Mouse (Mus musculus) CD4-positive helper T cell, adult 2 months (primary cell): ENCODE results near the gene Ly86.
A peak's percentile ranks its signal among the peaks of the same experiment; 100 is the strongest.

Experiments used
- DNase-seq: peaks from one replicate; pipeline ENCODE4 v3.0.0-alpha.2; 2012; ENCODE audit warnings: low read depth, missing footprints, low spot score

Ly86 gene

DNA sequence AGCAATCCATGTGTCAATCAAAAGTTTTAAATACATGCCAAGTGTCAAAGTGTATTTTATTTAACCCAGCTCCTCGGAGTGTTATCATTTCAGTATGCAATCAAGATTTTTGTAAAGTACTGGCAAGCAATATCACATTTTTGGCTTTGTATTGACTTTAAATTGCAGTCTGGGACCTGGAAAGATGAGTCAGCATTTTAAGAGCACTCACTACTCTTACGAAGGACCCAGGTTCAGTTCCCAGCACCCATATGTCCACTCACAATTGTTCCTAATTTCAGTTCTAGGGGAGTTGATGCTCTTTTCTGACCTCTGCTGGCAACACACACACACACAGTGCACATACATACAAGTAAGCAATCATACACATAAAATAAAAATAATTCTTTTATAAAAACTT is 86.7 kb downstream of the Ly86 start:
- no peak for DNase-seq

DNA sequence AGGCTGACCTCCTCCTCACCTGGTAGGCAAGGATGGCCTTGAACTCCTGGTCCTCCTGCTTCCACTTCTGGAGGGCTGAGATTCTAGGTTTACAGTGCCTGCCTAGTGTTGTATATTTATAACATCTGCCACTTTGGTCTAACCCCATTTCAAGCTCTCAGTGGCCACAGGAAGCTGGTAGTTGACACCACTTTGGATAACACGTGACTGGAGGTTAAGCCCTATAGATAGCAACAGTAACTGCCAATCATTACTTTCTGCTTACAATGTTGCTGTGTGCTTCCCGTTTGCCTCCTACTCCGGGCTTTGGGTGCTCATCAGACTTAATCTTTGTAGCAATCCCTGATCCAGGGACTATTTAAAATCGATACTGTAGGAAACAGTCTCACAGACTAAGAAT is 87.6 kb downstream of the Ly86 start:
- DNase-seq = no peak

DNA sequence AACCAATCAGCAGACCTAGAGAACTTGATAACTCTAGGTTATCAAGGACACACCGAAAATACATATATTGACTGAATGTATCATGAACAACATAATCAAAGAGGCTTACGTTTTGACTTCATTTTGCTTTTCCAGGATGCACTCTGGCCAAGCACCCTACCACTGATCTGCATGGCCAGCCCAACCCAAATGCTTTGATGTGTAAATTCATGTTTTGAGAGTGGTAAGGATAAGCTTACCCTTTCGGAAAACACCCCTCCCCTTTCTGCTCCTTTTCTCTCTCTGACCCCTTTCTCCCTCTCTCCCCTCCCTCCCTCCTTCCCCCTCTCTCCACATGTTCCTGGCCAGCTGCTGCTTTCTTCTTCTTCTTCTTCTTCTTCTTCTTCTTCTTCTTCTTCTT is 88.1 kb downstream of the Ly86 start:
- no peak for DNase-seq

DNA sequence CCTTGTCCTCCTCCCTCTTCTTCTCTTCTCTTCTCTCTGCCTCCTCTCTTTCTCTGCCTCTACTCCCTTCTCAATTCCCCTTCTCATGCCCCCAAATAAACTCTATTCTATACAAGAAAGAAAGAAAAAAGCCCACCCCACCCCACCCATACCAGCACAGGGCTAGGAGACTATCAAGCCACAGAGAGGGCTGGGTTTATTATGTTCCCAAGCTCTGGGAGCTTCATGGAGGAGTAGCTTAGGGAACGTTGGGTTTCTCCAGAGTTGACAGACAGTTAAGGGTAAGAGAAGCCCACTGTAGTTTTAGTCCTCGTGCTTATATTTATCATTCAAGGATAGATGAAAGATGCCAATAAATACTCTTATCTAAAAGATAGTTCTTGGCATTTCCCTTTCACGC is 88.7 kb downstream of the Ly86 start:
- no peak for DNase-seq

DNA sequence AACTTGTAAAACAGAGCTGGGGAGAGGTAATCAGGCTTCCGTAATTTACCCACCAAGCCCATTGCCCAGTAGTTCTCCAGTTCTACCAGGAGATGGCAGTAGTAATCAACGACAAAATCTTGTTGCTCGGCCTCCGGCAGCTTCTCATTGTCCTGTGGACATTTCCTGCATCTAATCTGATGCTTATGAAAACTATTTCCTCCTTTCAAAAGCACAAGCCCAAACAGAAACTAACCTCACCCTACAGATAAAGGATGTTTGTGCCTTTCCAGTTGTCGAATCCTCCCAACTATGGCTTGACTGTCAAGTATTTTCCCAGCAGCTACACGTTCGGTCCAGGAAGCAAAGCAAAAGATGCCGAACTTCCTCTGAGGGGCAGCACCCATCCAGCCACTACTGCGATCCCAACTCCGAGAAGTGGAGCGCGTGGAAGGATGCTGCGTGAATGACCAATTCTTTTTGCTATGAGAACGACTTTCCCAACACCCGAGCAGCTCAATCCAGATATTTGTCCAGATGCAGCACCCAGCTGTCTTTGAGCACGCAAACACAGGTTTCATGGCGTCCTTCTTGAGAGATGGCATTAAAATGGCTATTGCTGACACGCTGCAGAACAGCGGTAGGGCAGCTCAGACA is 89.2 kb downstream of the Ly86 start:
- peak; percentile 81 for DNase-seq

DNA sequence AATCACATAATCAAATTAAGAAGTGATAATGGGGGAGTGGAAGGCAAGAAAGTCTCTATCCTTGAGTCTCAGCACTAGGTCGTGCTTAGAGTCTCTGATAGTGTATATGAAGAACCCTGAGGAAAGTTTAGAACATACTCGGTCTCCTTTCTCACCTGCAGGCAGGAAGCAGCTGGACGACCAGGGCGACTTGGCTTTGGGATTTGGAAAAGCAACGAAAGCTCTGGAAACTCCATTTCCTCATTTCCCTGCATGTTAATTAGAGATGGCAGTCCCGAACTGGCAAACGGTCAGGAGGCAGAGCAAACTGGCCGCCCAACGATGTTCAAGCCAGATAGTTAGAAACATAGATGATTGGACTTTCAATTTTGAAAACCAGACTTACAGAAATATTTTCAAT is 89.8 kb downstream of the Ly86 start:
- DNase-seq = no peak

DNA sequence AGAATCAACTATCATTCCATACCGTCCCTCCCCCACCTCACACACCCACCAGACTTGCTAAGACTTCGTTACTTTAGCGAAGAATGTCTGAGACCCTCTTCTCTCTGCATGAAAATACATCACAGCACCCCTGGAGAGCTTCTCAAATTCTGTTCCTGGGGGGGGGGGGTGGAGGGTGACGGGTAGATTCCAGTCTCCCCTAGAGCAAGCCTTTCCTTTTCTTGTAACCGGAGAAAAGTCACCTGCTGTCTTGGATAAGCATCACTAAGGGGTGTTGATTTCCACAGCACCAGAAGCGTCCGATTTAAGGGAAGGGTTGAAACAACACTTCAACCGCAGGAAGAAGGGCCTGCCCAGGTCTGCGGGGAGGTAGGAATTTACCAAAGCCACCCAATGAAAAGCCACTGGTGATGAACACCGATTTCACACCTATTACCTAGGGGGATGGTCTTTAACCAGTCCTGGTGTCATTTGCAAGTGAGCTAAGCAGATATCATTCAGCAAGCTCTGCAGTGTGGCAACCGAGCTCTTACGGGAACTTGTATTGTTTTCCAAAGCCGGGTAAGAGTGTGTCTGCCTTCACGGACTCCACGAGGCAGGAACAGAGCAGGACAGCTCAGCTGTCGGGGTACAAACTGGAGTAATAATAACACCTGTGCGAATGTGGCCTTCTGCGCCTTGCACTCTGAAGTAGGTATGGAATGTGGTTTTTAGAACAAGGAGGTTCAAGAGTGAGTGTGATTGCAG is 91.4 kb downstream of the Ly86 start:
- DNase-seq = no peak

DNA sequence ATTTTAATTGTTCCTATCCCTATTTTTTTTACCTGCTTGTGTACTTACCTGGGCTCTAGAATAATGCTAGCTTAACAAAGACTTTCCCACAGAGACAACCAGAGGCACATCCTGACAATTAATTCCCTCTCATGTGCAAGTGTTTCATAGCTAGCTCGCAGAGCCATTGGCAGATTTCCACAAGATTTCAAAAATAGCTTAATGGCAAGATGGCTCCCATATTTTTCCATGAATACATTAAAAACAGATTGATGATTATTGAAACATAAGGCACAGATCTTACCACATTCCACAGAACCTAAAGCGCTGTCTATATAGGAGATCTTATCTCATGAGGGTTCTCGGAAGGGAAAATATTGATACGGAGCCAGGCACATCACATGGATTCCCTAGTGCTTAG is 93.8 kb downstream of the Ly86 start:
- no peak for DNase-seq

DNA sequence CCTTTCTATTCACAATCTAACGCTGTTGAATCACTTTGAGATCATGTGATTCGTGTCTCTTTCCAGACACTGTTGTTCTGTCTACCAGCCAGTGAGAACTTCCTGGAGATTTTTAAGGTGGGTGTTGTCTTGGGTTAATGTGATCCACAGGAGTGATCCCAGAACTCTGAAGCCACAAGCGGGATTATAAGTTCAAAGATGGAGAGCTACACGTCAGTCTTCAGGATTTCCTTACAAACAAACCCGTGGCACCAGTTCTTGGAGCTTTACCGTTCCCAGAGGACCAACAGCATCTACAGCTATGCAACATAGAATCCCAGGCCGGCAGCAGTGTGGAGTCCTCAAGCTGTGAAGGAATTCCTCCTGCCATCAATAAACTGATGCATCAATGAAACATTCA is 94.5 kb downstream of the Ly86 start:
- no peak for DNase-seq

DNA sequence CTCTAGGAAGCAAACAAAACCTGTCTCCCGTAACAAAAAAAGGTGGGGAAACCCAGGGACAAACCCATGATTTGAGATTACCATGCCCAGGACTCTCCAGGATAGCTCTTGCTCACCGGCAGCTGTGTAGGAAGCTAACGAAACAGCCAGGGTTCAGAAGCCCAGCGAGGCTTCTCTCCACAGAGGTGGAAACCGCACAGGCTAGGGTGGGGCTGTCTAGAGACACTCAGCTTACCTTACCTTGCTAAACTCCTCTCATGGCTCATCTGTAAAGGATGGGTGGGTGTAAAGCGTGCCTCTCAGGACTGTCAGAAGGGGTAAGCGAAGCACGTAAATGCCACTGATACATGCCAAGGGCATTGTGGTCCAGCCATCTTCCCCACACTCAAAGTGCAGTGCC is 94.9 kb downstream of the Ly86 start:
- peak; percentile 13 for DNase-seq

DNA sequence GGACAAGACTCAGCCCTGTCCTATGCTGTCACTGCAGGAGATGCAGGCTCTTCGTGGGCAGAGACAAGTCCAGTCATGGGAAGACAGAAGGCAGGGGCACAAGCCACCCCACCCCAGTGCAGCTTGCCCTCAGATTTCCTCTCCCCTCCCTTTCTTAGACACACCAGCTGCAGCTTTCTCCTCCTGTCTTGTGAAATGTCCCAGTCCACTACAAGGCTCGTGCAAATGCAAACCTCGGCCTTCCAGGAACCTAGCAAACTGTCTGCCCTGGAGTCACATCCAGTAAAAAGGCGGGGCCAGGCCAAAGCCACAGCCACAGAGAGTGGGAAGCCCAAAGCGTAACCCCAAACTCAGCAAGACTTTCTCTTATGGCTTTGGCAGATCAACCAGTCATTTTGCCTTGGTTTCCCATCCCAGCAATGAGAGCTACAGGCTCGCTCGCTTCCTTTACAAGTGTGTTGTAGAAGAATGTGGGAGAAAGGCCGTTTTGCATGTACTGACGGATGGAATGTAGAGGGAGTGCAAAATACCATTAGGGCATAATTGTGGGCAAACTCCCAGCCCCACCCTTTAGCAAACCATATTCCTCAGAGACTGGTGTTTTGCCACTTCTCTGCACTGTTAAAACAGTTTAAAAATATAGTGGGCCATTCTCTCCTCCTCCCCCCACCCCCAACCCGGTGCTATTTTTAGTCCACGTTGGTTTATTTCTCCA is 95.7 kb downstream of the Ly86 start:
- no peak for DNase-seq

DNA sequence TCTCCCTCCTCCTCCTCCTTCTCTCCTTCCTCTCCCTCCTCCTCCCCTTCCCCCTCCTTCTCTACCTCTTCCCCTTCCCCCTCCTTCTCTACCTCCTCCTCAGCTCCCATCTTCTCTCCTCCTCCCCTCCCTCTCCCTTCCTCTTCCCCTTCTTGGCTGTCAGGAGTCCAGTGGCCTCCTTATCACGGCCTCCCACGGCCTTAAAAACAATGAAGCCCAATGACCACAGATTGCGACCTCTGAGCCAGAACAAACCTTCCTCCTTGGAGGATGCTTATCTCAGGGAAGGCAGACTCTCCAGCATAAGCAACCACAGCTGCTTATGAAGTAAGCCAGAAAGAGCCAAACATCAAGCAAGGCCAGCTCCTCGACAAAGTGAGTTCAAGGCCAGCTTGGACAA is 97.0 kb downstream of the Ly86 start:
- no peak for DNase-seq

DNA sequence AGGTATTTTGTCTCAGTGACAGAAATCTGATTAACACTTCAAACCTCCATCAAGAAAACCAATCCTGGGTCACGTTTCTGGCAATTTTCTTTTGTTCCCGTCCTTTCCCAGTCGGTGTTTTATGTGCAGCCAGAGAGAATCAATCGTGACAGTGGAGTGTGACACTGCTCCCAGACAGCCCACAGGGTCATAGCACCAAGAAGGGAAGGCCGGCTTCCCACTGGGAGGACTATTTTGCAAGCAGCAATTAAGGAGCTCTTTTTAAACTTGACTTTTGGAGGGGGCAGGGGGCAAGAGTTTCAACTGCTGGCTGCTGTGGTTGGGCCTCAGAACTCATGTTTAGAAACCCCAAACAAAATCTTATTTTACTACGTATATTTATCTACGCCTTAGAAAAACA is 97.5 kb downstream of the Ly86 start:
- no peak for DNase-seq

DNA sequence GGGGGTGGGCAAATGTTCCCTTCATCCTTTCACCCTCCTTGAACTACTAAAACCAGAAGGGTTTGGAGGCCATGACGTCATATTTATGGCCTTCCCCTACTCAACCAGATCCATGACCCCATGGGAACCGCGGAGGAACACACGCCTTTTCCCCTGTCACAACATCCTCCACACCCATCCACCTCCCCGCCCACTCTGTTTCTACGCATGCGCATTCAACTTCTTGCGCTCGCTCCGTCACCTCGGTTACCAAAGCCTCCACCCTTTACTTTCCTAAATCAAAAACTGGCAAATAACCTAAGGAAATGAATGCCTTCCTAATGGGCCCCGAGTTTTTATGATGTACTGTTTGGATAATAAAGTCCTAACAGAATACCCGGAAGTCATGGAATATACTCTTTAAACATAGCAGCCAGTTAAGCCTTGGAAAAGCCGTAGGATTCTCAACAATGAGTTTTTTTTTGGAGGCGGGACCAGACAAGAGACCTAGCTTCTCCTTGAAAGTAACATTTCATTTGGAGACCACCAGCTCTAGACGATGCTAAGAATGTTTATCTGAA is 101.8 kb downstream of the Ly86 start:
- DNase-seq = no peak

DNA sequence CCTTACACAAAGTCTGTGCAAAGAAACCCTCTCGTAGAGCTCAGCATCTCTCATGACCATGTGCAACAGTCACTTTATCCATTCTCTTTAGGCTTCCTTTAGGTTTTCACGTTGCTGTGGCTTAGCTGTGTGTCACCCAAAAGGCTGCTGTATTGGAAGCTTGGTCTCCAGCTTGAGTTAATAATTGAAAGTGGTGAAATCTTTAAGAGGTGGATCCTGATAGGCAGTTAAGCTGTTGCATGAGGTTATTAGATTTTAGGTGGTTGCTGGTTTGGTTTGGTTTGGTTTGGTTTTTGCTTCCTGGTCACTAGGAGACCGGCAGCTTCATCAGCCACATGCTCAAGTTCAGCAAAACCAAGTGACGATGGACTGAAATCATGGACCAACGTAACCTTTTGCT is 106.0 kb downstream of the Ly86 start:
- DNase-seq = no peak

DNA sequence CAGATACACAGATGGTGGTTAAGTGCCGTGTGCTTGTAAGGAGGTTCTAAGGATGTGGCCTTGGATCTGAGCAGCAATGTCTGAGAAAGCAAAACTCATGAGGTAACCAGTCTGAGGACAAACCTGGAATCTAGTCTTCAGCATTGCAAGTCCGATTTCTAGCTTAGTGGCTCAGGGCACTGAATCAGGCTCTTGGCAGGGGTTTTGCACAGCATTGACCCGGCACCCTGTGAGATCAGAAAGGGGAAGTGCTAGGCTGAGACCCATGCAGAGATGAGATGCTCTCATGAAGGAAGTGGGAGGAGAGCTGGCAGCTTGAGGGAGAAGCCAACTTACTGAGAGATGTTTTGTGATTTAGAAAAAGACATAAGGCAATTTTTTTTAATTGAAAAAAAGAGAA is 106.5 kb downstream of the Ly86 start:
- DNase-seq = no peak

DNA sequence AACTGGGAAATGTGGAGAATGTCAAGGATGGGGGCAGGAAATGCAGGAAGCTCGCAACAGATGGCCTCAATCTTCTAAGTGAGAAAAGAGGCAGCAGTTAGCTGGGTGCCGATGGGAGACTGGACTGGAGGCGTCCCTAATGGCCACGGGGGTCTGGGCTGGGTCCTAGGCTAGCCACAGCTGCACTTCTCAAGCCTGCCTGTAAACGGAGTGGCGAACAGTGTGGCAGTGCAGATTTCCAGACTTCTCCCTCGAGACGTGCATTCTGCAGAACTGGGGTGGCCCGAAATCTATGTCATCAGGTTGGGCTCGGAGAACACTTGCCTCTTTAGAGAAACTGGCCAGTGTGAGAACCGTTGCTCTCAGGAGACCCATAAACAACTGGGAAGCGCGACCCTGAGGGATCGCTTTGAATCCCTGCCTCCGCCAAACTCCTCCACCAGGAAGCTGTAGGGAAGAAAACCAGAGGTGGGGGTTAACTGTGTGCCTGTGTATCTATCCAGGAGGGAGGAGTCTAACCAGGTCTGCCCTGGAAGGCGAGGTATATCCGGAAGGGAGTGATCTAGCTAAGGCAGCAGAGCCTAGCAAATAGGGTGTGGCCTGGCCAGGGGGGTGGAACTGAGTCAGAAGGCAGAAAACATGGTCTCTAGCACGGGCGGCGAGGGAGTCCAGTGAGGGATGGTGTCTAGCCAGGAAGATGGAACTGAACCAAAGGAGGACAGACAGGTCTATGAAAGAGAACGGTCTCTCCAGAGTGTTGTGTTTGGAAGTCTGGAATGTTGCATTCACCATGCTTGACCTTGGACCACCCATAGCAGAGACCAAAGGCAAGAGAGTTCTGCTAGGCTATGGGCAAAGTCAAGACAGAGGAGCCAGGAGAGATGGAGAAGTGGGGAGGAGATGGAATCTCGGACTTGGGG is 107.3 kb downstream of the Ly86 start:
- peak; percentile 15 for DNase-seq

DNA sequence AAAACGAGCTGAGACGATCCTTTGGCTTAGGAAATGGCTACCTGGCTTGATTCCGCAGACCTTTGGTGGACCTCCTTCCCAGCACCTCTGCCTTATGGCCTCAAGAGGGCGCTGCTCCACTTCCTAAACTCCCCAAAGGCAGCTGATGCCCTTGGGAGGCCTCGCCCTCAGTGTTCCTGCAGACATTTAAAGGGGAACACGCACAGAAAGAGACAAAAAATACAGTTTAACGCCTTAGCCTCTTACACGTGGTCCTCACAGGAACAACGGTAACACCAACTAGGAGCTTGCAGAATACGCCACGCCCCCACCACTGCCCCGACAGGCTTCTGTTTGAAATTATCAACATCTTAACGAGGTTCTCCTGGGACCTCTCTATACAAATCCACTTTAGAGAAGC is 108.2 kb downstream of the Ly86 start:
- DNase-seq = peak; percentile 57

DNA sequence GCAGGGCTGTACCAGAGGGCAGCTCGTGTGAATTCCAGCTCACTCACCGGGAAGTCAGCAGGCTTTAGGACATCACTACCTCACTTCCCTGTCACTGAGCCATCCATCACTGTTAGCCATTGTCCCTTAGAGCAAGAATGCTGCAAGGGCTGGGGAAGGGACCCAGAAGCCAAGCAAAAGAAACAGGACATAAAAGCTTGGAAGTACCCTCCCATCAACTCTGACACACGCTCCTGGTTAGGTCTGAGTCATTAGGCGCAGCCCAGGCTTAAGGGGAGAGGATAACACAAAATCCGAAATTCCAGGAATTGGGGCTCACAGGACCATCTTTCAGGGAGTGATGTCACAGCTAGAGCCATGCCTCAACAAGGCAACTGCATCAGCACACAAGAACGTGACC is 109.3 kb downstream of the Ly86 start:
- DNase-seq = no peak

DNA sequence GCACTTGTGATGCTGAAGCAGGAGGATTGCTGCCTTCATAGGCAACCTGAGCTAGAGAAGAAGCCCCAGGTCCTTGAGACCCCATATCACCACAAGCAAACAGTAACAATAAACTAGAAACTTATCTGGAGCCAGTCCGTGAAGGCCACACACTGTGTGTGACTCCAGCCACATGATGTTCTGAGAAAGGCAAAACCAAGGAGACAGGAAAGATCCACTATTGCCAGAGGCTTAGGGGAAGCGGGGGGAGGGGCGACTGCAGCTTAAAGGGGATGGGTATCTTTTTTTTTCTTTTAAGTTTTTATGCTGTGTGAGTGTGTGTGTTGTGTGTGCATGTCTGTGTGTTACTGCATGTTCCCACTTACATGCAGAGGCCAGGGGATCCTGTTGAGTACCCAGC is 110.6 kb downstream of the Ly86 start:
- DNase-seq = no peak

DNA sequence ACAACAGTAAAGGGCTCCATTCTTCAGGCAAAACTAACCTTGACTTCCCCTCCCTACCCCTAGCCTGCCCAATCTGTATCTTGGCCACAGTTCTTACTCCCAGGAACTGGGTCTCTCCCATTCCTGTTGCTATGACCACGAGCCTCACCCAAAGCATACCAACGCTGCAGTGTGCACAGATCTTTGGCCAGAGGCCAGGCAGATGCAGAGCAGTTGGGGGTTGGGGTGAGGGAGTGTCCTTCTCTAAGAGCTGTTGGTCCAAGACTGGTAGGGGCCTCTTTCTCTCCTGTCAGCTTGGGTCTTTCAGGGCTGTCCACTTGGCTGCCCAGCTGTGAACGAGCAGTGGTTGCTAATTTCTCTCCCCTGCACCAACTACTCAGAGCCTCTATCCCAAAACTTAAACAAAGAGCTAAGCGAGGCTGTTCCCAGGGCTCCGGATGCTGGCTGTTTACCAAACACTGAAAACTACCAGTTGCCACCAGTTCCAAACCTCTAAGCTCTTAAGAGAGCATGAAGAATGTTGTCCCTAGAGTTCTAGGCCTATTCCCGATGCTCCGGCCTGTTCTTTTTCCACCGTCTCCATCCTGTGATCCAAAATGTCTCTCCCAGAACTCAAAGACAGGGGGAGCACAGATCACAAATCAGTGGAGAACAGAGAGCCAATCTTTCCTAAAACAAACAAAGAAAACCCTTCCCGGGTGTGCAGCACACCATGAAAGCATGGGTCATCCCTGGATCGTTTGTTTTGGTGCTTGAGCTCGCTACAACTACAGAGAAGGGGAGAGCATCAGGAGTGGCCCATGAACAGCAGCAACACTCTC is 112.2 kb downstream of the Ly86 start:
- DNase-seq = no peak
